Mouse (Mus musculus) ES-Bruce4 (cell line): ENCODE results near the gene Mpc1.

Experiments
- CTCF ChIP-seq: IDR thresholded peaks from one replicate; pipeline ENCODE4 v1.8.1; 2011; ENCODE audit warnings: low read depth, low read length
- EP300 ChIP-seq: IDR thresholded peaks from 2 replicates; pipeline ENCODE4 v1.6.1; 2011; ENCODE audit warnings: low read depth, low read length; ENCODE audit not compliant: insufficient read depth

DNA sequence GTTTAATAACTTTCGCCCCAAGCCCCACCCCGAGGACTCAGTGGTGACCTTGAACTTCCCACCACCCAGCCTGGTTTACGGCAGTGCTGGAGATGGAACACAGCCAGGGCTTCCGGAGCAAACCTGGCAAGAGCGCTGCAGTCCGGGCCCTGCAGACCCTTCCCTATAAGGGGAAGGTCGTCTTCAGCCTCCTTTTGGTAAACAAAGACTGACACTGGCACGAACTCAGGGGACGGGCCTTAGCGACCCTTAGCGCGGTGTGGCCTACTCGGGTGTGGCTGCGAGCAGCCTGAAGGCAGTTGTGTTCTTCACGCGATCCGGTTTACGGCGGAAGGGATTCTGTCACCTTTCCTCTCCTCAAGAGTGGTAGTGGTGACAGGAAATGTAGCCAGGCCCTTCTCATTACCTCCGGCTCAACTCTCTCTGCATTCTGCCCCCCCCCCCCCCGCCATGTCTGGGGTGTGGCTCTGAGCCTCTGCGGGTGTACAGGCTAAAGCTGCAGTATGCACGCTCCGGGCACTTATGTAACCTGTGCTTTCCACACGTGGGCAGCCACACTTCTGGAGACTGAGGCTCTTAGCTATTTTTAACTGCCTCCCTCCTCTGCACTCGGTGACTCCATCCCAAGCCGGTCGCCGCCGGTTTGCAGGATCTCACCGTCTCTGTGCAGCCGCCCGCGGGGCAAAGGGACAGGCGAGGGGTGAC lies at the start of gene Mpc1:
- TF ChIP-seq CTCF (no peak), EP300 (0 out of 2 replicates have a peak, but pooled peaks have one; percentile 39)
